Mouse (Mus musculus) thymus, adult 2 months (tissue): Measurements from ENCODE around the gene Agbl4. TPM values are rescaled to one million over a fixed set of nuclear protein-coding genes. Genes with fewer than 3 reads are reported as not detected.
A peak's percentile ranks its signal among the peaks of the same experiment; 100 is the strongest.

ENCODE experiments used
- DNase-seq: peaks from one replicate; pipeline ENCODE4 v3.0.0; 2021
- H3K27ac ChIP-seq: fragments of 200-500 bp; 2 replicates; pipeline ENCODE4 v1.5.1; 2012; ENCODE audit warnings: low read length, control low read depth; ENCODE audit not compliant: control insufficient read depth, insufficient read depth
- H3K27me3 ChIP-seq: fragments of 200-500 bp; 2 replicates; pipeline ENCODE4 v1.6.1; 2012; ENCODE audit warnings: mild to moderate bottlenecking, low read length, moderate library complexity, mixed read lengths; ENCODE audit not compliant: control insufficient read depth, insufficient read depth
- H3K36me3 ChIP-seq: fragments of 200-500 bp; 2 replicates; pipeline ENCODE4 v1.6.1; 2012; ENCODE audit warnings: mild to moderate bottlenecking, low read length, moderate library complexity; ENCODE audit not compliant: control insufficient read depth, insufficient read depth
- H3K4me1 ChIP-seq: fragments of 200-500 bp; replicated peaks from 2 replicates; pipeline ENCODE4 v1.6.1; 2012; ENCODE audit warnings: low read length; ENCODE audit not compliant: control insufficient read depth, insufficient read depth
- H3K4me3 ChIP-seq: fragments of 200-500 bp; 2 replicates; pipeline ENCODE4 v1.5.1; 2012; ENCODE audit warnings: mild to moderate bottlenecking, low read length, control low read depth, moderate library complexity; ENCODE audit not compliant: control insufficient read depth, insufficient read depth
- CTCF ChIP-seq: fragments of 200-500 bp; IDR thresholded peaks from 2 replicates; pipeline ENCODE4 v1.5.1; 2012; ENCODE audit warnings: mild to moderate bottlenecking, control low read depth, low read length, moderate library complexity, borderline replicate concordance; ENCODE audit not compliant: control insufficient read depth, poor library complexity, insufficient read depth; ENCODE audit errors: extremely low read depth
- POLR2A ChIP-seq: fragments of 200-500 bp; IDR thresholded peaks from 2 replicates; pipeline ENCODE4 v1.6.1; 2012; ENCODE audit warnings: mild to moderate bottlenecking, low read length, control low read depth, moderate library complexity; ENCODE audit not compliant: control insufficient read depth, poor library complexity, insufficient read depth; ENCODE audit errors: extremely low read depth
- WGBS: fragments of 180-500 bp; shearing (Covaris S2); methylation state at CpG from one replicate; pipeline ENCODE4 v1.1.7; 2018; 5-methylcytosine and 5-hydroxymethylcytosine counted together
- polyA plus RNA-seq: library from polyadenylated mRNA; depleted of rRNA; stranded (reverse); fragments of >200 nt; gene quantifications from 2 replicates; pipeline ENCODE4 v1.2.3, GENCODE M21; 2012

Gene Agbl4
- polyA plus RNA-seq, 1 experiment = 0.07 TPM

DNA sequence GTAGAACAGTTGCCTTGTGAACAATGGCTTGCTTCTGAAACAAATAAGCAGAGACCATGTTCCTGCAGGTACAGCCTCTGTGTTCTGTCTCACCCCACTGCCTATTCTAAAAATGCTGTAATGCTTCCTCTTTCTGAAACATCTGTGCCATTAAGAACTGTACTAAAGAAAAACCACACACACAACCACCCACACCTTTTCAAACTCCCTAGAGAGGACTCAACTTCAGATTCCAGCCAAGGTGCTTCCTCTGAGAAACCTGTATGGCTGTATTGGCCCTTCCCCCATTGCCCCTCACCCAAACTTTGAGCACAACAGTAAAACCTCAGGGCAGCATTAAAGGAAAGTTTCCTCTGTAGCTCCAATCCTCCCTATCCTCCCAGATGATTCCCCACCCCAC, 1002.3 kb downstream of the Agbl4 start:
- Histone ChIP-seq H3K4me3 (no peak overlapping the region), H3K27me3 (no peaks in the 10 kb centered on the region), H3K4me1 (no peaks in the 10 kb centered on the region), H3K36me3 (no peaks in the 10 kb centered on the region), H3K27ac (no peak overlapping the region)
- DNase-seq = no peak
- TF ChIP-seq POLR2A (no peak), CTCF (no peak)

DNA sequence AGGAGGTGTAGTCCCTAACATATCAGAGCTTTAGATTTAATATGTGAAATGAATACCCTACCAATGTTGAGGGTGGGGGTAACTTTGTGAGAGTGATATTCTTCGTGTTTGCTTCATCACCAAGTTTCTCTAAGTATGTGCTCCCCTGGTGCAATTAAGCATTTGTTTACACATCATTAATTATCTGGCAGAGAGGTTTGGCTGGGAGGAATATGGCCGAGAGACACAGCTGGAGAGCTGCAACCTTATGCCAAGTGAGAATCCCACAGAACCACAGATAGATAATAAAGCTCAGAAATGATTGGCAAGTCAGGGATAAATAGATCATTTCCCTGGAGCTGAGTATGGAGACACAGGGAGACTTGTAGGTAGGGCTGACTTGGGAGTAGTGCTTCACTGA, 1003.2 kb downstream of the Agbl4 start:
- Histone ChIP-seq H3K4me1 (no peaks in the 10 kb centered on the region), H3K4me3 (no peak overlapping the region), H3K27ac (no peak overlapping the region), H3K27me3 (no peaks in the 10 kb centered on the region), H3K36me3 (no peaks in the 10 kb centered on the region)
- no peak for DNase-seq
- TF ChIP-seq POLR2A = no peak
- TF ChIP-seq CTCF = no peak
- 86% methylated on average over 2 of the region's 2 CpGs for WGBS

DNA sequence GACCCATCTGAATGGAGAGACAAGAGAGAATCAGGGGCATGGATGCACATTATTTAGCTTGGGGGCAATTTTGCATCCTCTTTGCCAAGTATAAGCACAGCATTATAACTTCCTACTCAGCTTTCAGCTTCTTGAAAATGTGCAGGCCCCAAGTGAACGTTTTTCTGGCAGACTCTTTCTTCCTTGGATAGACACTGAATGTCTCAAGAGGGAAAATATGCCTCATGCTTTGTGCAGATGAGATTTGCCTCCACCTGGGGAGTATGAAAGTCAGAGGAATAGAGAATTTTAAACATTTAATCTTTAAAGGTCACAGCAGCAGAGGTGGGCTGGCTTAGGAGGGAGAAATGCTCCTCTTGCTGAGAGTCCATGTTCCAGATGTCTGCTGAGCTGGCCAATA, 1005.8 kb downstream of the Agbl4 start:
- Histone ChIP-seq H3K4me1 (no peaks in the 10 kb centered on the region), H3K36me3 (no peaks in the 10 kb centered on the region), H3K4me3 (no peak overlapping the region), H3K27ac (no peak overlapping the region), H3K27me3 (no peaks in the 10 kb centered on the region)
- 59% methylated on average over 1 of the region's 1 CpGs for WGBS
- DNase-seq = no peak
- TF ChIP-seq POLR2A = no peak
- TF ChIP-seq CTCF = no peak

DNA sequence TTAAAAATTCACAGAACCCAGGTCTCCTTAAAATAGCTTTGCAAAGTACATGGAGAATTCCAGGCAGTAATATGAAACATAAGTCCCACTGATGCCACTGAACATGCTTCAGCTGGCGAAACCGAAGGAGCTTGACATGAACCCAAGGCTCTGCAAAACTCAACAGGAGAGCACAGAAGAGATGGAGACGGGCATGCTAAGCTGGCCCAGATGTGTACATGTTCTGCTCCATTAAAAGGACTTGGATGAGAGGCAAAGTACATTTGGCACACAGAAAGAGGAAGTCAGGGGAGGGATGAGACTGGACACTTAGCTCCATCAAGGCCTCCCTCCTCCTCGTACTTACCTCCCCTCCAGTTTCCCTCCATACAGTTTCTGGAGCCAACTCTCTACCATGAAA, 1013.3 kb downstream of the Agbl4 start:
- Histone ChIP-seq H3K4me3 (no peak overlapping the region), H3K4me1 (peaks cover 6% of the 10 kb centered on the region), H3K27ac (no peak overlapping the region), H3K27me3 (no peaks in the 10 kb centered on the region), H3K36me3 (no peaks in the 10 kb centered on the region)
- 84% methylated on average over 4 of the region's 4 CpGs for WGBS
- no peak for DNase-seq
- TF ChIP-seq CTCF (no peak), POLR2A (no peak)

DNA sequence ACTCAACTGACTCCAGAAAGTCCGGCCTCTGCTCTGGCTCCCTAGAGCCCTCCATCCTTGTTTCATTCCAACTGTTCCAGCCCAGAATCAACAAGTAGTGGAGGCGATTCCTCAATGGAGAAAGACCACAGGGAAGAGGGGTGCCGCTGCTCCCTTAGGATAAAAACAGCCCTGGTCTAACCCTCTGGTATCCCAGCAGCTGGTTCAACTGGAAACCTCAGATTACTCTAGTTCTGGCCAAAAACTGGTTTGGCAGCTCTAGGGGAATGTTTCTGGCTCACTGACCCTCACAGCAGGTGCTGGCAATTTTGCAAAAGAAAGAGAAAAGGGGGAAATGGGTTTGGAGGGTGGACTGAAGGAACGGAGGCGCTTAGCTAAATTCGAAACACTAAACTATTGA, 1016.9 kb downstream of the Agbl4 start:
- 10% methylated on average over 6 of the region's 6 CpGs for WGBS
- Histone ChIP-seq H3K4me3 (peak overlapping the region; percentile 99), H3K36me3 (no peaks in the 10 kb centered on the region), H3K27me3 (no peaks in the 10 kb centered on the region), H3K4me1 (peaks cover 12% of the 10 kb centered on the region), H3K27ac (no peak overlapping the region)
- TF ChIP-seq CTCF (no peak), POLR2A (no peak)
- no peak for DNase-seq

DNA sequence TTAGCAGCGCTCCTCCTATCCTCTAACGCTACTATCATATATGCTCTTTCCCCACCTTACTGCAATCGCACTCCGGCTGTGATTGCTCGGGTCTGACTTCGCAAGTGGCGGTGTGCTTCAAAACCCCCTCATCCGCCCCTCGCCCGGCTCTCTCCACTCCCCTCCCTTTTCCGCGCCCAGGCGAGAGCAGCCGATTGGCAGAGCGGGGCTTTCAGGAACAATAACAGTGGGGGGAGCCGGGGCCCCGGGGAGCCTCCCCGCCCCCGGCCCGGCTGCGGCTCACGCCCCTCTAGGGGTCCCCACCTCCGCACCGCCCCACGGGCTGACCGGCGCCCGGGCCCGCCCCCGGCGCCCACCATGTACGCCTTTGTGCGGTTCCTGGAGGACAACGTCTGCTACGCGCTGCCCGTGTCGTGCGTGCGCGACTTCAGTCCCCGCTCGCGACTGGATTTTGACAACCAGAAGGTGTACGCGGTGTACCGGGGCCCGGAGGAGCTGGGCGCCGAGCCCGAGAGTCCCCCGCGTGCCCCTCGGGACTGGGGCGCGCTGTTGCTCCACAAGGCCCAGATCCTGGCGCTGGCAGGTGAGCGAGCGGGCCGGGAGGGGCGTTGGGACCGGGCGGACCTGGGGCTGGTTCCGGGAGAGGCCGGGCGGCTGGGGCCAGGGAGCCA, 1017.5 kb downstream of the Agbl4 start, which contains the start of gene Bend5:
TSS of gene Bend5 (plus strand) at position 189 of the 671 bp plus-strand sequence.
- TF ChIP-seq CTCF = 0 out of 2 replicates have a peak, but pooled peaks have one; percentile 38
- no peak for TF ChIP-seq POLR2A
- no peaks in the 10 kb centered on the region for H3K36me3 ChIP-seq
- peaks cover 12% of the 10 kb centered on the region for H3K4me1 ChIP-seq
- H3K27ac ChIP-seq = no peak within 1 kb of the TSS
- DNase-seq = peak; percentile 92
- WGBS = under 1% methylated on average over 65 of the region's 66 CpGs
- no peaks in the 10 kb centered on the region for H3K27me3 ChIP-seq
- H3K4me3 ChIP-seq = peak within 1 kb of the TSS; percentile 99
